Mouse (Mus musculus): ENCODE results near the gene Tek. TPM values are rescaled to one million over a fixed set of nuclear protein-coding genes. Genes with fewer than 3 reads are reported as not detected.

The Tek gene
- polyA plus RNA-seq, 1 experiment from 2014 or later = 9.9 TPM

- DNase-seq (ENCODE audit: low spot score, missing footprints) (no peak), ATAC-seq (ENCODE audit: low FRiP score) (no peak)
- Histone ChIP-seq H3K36me3 (ENCODE audit: control insufficient read depth, insufficient read depth, low read length) (no peaks in the 10 kb centered on the region), H3K9me3 (ENCODE audit: control insufficient read depth, low read length) (no peaks in the 10 kb centered on the region), H3K9ac (ENCODE audit: low read length) (no peak overlapping the region), H3K4me1 (ENCODE audit: control insufficient read depth, insufficient read depth, low read length) (no peaks in the 10 kb centered on the region), H3K27me3 (ENCODE audit: control insufficient read depth, insufficient read depth, low read length) (no peaks in the 10 kb centered on the region), H3K4me2 (no peak overlapping the region), H3K27ac (ENCODE audit: low read depth, low read length) (no peak overlapping the region), H3K4me3 (ENCODE audit: low read depth, low read length) (no peak overlapping the region)
- WGBS = 81% methylated on average over 4 of the region's 4 CpGs
Measured at GRCm38 (mm10) chr4:94725799-94726198, 13.3 kb upstream of the Tek start.

- Histone ChIP-seq H3K4me1 (ENCODE audit: control insufficient read depth, insufficient read depth, low read length) (no peaks in the 10 kb centered on the region), H3K36me3 (ENCODE audit: control insufficient read depth, insufficient read depth, low read length) (no peaks in the 10 kb centered on the region), H3K4me3 (ENCODE audit: low read depth, low read length) (no peak overlapping the region), H3K9me3 (ENCODE audit: control insufficient read depth, low read length) (no peaks in the 10 kb centered on the region), H3K27me3 (ENCODE audit: control insufficient read depth, insufficient read depth, low read length) (no peaks in the 10 kb centered on the region), H3K27ac (ENCODE audit: low read depth, low read length) (no peak overlapping the region), H3K9ac (ENCODE audit: low read length) (no peak overlapping the region), H3K4me2 (no peak overlapping the region)
- no peak for DNase-seq (ENCODE audit: low spot score, missing footprints)
- no peak for ATAC-seq (ENCODE audit: low FRiP score)
Measured at GRCm38 (mm10) chr4:94732721-94733120, 6.4 kb upstream of the Tek start.

- H3K9ac ChIP-seq (ENCODE audit: low read length) = no peak overlapping the region
- WGBS = 70% methylated on average over 5 of the region's 5 CpGs
- ATAC-seq (ENCODE audit: low FRiP score) (no peak), DNase-seq (ENCODE audit: low spot score, missing footprints) (no peak)
- H3K4me1 ChIP-seq (ENCODE audit: control insufficient read depth, insufficient read depth, low read length) = no peaks in the 10 kb centered on the region
- no peak overlapping the region for H3K4me3 ChIP-seq (ENCODE audit: low read depth, low read length)
- H3K27ac ChIP-seq (ENCODE audit: low read depth, low read length) = no peak overlapping the region
- H3K36me3 ChIP-seq (ENCODE audit: control insufficient read depth, insufficient read depth, low read length) = no peaks in the 10 kb centered on the region
- H3K27me3 ChIP-seq (ENCODE audit: control insufficient read depth, insufficient read depth, low read length) = no peaks in the 10 kb centered on the region
- no peaks in the 10 kb centered on the region for H3K9me3 ChIP-seq (ENCODE audit: control insufficient read depth, low read length)
- H3K4me2 ChIP-seq = no peak overlapping the region
Measured at GRCm38 (mm10) chr4:94737326-94738295, 1.5 kb upstream of the Tek start.

GRCm38 (mm10) chr4:94741824-94742223 lies 2.7 kb downstream of the Tek start:
- Histone ChIP-seq H3K4me2 (no peak overlapping the region), H3K4me1 (ENCODE audit: control insufficient read depth, insufficient read depth, low read length) (peaks cover 2% of the 10 kb centered on the region; the same call in 1 of the 2 replicates), H3K4me3 (ENCODE audit: low read depth, low read length) (no peak overlapping the region), H3K27ac (ENCODE audit: low read depth, low read length) (no peak overlapping the region), H3K36me3 (ENCODE audit: control insufficient read depth, insufficient read depth, low read length) (no peaks in the 10 kb centered on the region), H3K27me3 (ENCODE audit: control insufficient read depth, insufficient read depth, low read length) (no peaks in the 10 kb centered on the region), H3K9ac (ENCODE audit: low read length) (no peak overlapping the region), H3K9me3 (ENCODE audit: control insufficient read depth, low read length) (no peaks in the 10 kb centered on the region)
- ATAC-seq (ENCODE audit: low FRiP score) (no peak), DNase-seq (ENCODE audit: low spot score, missing footprints) (no peak)
- 75% methylated on average over 1 of the region's 1 CpGs for WGBS

- no peak for ATAC-seq (ENCODE audit: low FRiP score)
Measured at GRCm38 (mm10) chr4:94745749-94746148, 6.7 kb downstream of the Tek start.

GRCm38 (mm10) chr4:94746387-94746811 lies 7.3 kb downstream of the Tek start:
- no peak overlapping the region for H3K27ac ChIP-seq (ENCODE audit: low read depth, low read length)
- no peaks in the 10 kb centered on the region for H3K36me3 ChIP-seq (ENCODE audit: control insufficient read depth, insufficient read depth, low read length)
- ATAC-seq (ENCODE audit: low FRiP score) (peak; percentile 69), DNase-seq (ENCODE audit: low spot score, missing footprints) (no peak)
- H3K27me3 ChIP-seq (ENCODE audit: control insufficient read depth, insufficient read depth, low read length) = no peaks in the 10 kb centered on the region
- H3K4me3 ChIP-seq (ENCODE audit: low read depth, low read length) = no peak overlapping the region
- H3K4me1 ChIP-seq (ENCODE audit: control insufficient read depth, insufficient read depth, low read length) = peaks cover 2% of the 10 kb centered on the region; the same call in 1 of the 2 replicates
- H3K4me2 ChIP-seq = no peak overlapping the region
- no peaks in the 10 kb centered on the region for H3K9me3 ChIP-seq (ENCODE audit: control insufficient read depth, low read length)
- H3K9ac ChIP-seq (ENCODE audit: low read length) = no peak overlapping the region
- 58% methylated on average over 7 of the region's 7 CpGs for WGBS

More at GRCm38 (mm10) chr4:94745749-94746148, 6.7 kb downstream of the Tek start:
- Histone ChIP-seq H3K4me1 (ENCODE audit: control insufficient read depth, insufficient read depth, low read length) (peaks cover 2% of the 10 kb centered on the region; the same call in 1 of the 2 replicates), H3K9ac (ENCODE audit: low read length) (no peak overlapping the region), H3K4me2 (no peak overlapping the region), H3K27ac (ENCODE audit: low read depth, low read length) (no peak overlapping the region), H3K27me3 (ENCODE audit: control insufficient read depth, insufficient read depth, low read length) (no peaks in the 10 kb centered on the region), H3K4me3 (ENCODE audit: low read depth, low read length) (no peak overlapping the region), H3K36me3 (ENCODE audit: control insufficient read depth, insufficient read depth, low read length) (no peaks in the 10 kb centered on the region), H3K9me3 (ENCODE audit: control insufficient read depth, low read length) (no peaks in the 10 kb centered on the region)
- WGBS = 79% methylated on average over 3 of the region's 3 CpGs
- no peak for DNase-seq (ENCODE audit: low spot score, missing footprints)

- H3K27me3 ChIP-seq (ENCODE audit: control insufficient read depth, insufficient read depth, low read length) = no peaks in the 10 kb centered on the region
- ATAC-seq (ENCODE audit: low FRiP score) (no peak), DNase-seq (ENCODE audit: low spot score, missing footprints) (no peak)
- no peak overlapping the region for H3K4me2 ChIP-seq
- WGBS = 86% methylated on average over 3 of the region's 3 CpGs
- H3K9me3 ChIP-seq (ENCODE audit: control insufficient read depth, low read length) = no peaks in the 10 kb centered on the region
- peaks cover 2% of the 10 kb centered on the region; the same call in 1 of the 2 replicates for H3K4me1 ChIP-seq (ENCODE audit: control insufficient read depth, insufficient read depth, low read length)
- no peak overlapping the region for H3K4me3 ChIP-seq (ENCODE audit: low read depth, low read length)
- no peaks in the 10 kb centered on the region for H3K36me3 ChIP-seq (ENCODE audit: control insufficient read depth, insufficient read depth, low read length)
- H3K27ac ChIP-seq (ENCODE audit: low read depth, low read length) = no peak overlapping the region
- no peak overlapping the region for H3K9ac ChIP-seq (ENCODE audit: low read length)
Measured at GRCm38 (mm10) chr4:94747338-94747737, 8.2 kb downstream of the Tek start.

GRCm38 (mm10) chr4:94752512-94752911 lies 13.4 kb downstream of the Tek start:
- no peak overlapping the region for H3K27ac ChIP-seq (ENCODE audit: low read depth, low read length)
- DNase-seq (ENCODE audit: low spot score, missing footprints) (no peak), ATAC-seq (ENCODE audit: low FRiP score) (peak; percentile 90)

GRCm38 (mm10) chr4:94765217-94765616 lies 26.1 kb downstream of the Tek start:
- ATAC-seq (ENCODE audit: low FRiP score) = no peak
- Histone ChIP-seq H3K4me3 (ENCODE audit: low read depth, low read length) (no peak overlapping the region), H3K27ac (ENCODE audit: low read depth, low read length) (no peak overlapping the region), H3K4me2 (no peak overlapping the region), H3K36me3 (ENCODE audit: control insufficient read depth, insufficient read depth, low read length) (no peaks in the 10 kb centered on the region), H3K27me3 (ENCODE audit: control insufficient read depth, insufficient read depth, low read length) (no peaks in the 10 kb centered on the region), H3K4me1 (ENCODE audit: control insufficient read depth, insufficient read depth, low read length) (no peaks in the 10 kb centered on the region), H3K9ac (ENCODE audit: low read length) (no peak overlapping the region), H3K9me3 (ENCODE audit: control insufficient read depth, low read length) (no peaks in the 10 kb centered on the region)
- DNase-seq (ENCODE audit: low spot score, missing footprints) = no peak

More at GRCm38 (mm10) chr4:94752512-94752911, 13.4 kb downstream of the Tek start:
- 35% methylated on average over 9 of the region's 9 CpGs for WGBS
- H3K9ac ChIP-seq (ENCODE audit: low read length) = no peak overlapping the region
- H3K36me3 ChIP-seq (ENCODE audit: control insufficient read depth, insufficient read depth, low read length) = no peaks in the 10 kb centered on the region
- H3K27me3 ChIP-seq (ENCODE audit: control insufficient read depth, insufficient read depth, low read length) = no peaks in the 10 kb centered on the region
- H3K4me3 ChIP-seq (ENCODE audit: low read depth, low read length) = no peak overlapping the region
- no peaks in the 10 kb centered on the region for H3K4me1 ChIP-seq (ENCODE audit: control insufficient read depth, insufficient read depth, low read length)
- H3K4me2 ChIP-seq = no peak overlapping the region
- no peaks in the 10 kb centered on the region for H3K9me3 ChIP-seq (ENCODE audit: control insufficient read depth, low read length)

All from midbrain, embryonic 11.5 days (tissue).